In the genomic region with DNA sequence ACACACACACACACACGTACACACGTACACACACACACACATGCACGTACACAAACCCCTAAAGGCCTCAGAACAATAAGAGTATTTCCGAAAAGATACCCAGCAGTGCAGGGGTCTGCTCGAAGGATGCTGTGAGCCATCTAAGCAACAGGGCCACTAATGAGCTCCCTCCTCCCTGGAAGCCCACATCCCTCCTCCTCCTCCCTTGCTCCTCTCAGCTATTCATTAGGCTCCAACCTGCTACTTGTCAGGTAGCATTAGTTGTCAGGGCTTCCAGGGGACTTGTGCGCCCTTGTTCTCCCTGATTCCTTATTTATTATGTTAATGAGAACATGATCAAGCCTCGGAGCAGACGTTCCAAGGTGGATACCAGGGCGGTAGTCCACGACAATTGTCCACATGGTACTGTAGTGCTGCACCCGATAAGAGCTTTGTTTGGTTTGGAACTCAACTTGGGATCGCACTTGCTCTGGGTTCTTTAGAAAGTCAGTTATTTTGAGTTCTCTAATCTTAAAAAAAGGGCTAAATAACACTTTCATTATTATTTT, we compare ENCODE assay signal across 13 mouse cellular contexts.
"Had no signal": no experiment of that assay in that cellular context is flagged by ENCODE, and none has a peak within 500 bp of the region (broad histone marks: within the 10 kb centered on the region; RNA-seq: fewer than 3 reads in every experiment).

No protein-coding gene starts in this region.

- H3K4me1 ChIP-seq: midbrain, embryonic 12.5 days had no signal

- H3K27me3 ChIP-seq: liver, embryonic 15.5 days; midbrain, embryonic 12.5 days had no signal

- H3K9ac ChIP-seq: liver, embryonic 15.5 days; lung, embryonic 14.5 days; midbrain, embryonic 12.5 days had no signal

- H3K27ac ChIP-seq: liver, embryonic 15.5 days; midbrain, embryonic 12.5 days had no signal

- H3K36me3 ChIP-seq: liver, embryonic 15.5 days; midbrain, embryonic 12.5 days had no signal

- H3K9me3 ChIP-seq: liver, embryonic 15.5 days; midbrain, embryonic 12.5 days had no signal

- H3K4me3 ChIP-seq: liver, embryonic 15.5 days; midbrain, embryonic 12.5 days had no signal

- DNase-seq: kidney, adult 8-10 months; kidney, postnatal 10 days; kidney, postnatal 4 days; left cerebral cortex, postnatal 4 days; lung, embryonic 14.5 days; lung, postnatal 10 days; lung, postnatal 4 days; thymus, adult 18-20 months; thymus, postnatal 14 days had no signal

- ATAC-seq: intestine, postnatal 0 days had no signal

- H3K4me2 ChIP-seq: liver, embryonic 11.5 days; liver, embryonic 15.5 days; lung, embryonic 14.5 days; midbrain, embryonic 12.5 days had no signal
